Mouse (Mus musculus) lung, embryonic 14.5 days (tissue): Measurements from ENCODE around the gene Dhx16. TPM values are rescaled to one million over a fixed set of nuclear protein-coding genes. Genes with fewer than 3 reads are reported as not detected.

Experiments used
- ATAC-seq: fragments of 200-750 bp; cut with Nextera tagmentation; 2 replicates; pipeline ENCODE4 v1.8.0; 2017; ENCODE audit warnings: mild to moderate bottlenecking, moderate TSS enrichment, moderate library complexity; ENCODE audit not compliant: insufficient read depth
- DNase-seq: peaks from one replicate; pipeline ENCODE4 v3.0.0-alpha.2; 2015
- H3K27ac ChIP-seq: fragments of 300-500 bp; sonication (generic); 2 replicates; pipeline ENCODE4 v1.5.1; 2014; ENCODE audit warnings: low read depth, mild to moderate bottlenecking, moderate library complexity
- H3K27me3 ChIP-seq: fragments of 300-500 bp; sonication (generic); 2 replicates; pipeline ENCODE4 v1.6.1; 2014; ENCODE audit warnings: low read length, control low read depth; ENCODE audit not compliant: insufficient read depth
- H3K36me3 ChIP-seq: fragments of 300-500 bp; sonication (generic); 2 replicates; pipeline ENCODE4 v1.6.1; 2014; ENCODE audit warnings: control low read depth; ENCODE audit not compliant: insufficient read depth
- H3K4me1 ChIP-seq: fragments of 300-500 bp; sonication (generic); 2 replicates; pipeline ENCODE4 v1.6.1; 2014; ENCODE audit warnings: antibody characterized with exemption, control low read depth; ENCODE audit not compliant: insufficient read depth
- H3K4me2 ChIP-seq: fragments of 300-500 bp; sonication (generic); 2 replicates; pipeline ENCODE4 v1.6.1; 2014; ENCODE audit warnings: mild to moderate bottlenecking
- H3K4me3 ChIP-seq: fragments of 300-500 bp; sonication (generic); 2 replicates; pipeline ENCODE4 v1.5.1; 2014; ENCODE audit warnings: low read depth, low read length
- H3K9ac ChIP-seq: fragments of 300-500 bp; sonication (generic); 2 replicates; pipeline ENCODE4 v1.6.1; 2014
- H3K9me3 ChIP-seq: fragments of 300-500 bp; sonication (generic); 2 replicates; pipeline ENCODE4 v1.6.1; 2016; ENCODE audit warnings: low read depth, low read length, control low read depth
- CTCF ChIP-seq: IDR thresholded peaks from 2 replicates; pipeline ENCODE4 v1.5.1; 2016; ENCODE audit warnings: antibody characterized with exemption, low read depth
- whole genome bisulfite sequencing: fragments of 180-500 bp; shearing (Covaris S2); extraction: QIAGEN DNeasy Blood & Tissue Kit; methylation state at CpG from one replicate; pipeline ENCODE4 v1.1.7; 2014; 5-methylcytosine and 5-hydroxymethylcytosine counted together
- polyA plus RNA-seq: library from polyadenylated mRNA; unstranded; fragments of >200 nt; fragmentation: Nextera tagmentation; extraction: Ambion mirVana; gene quantifications from 2 replicates; pipeline ENCODE4 v1.2.1, GENCODE M21; 2014

Gene Dhx16
- polyA plus RNA-seq, 1 experiment from 2014 or later, result 42.9 TPM

DNA sequence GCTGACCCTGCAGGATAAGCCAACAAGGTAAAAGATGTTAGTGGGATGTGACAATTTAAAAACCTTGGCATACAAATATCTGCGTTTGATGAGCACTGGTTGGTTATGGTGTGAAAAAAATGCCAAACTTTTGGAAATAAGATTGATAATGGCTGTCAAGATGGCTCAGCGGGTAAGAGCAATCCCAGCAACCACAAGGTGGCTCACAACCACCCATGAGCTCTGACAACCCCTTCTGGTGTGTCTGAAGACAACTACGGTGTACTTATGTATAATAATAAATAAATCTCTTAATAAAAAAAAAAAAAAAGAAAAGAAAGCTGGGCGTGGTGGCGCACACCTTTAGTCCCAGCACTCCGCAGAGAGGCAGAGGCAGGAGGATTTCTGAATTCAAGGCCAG, 35.4 kb downstream of the Dhx16 start:
- WGBS, result 71% methylated on average over 6 of the region's 6 CpGs
- Histone ChIP-seq H3K9ac (peak overlapping the region; percentile 96; the same call in 1 of the 2 replicates), H3K4me3 (peak overlapping the region; percentile 79), H3K9me3 (no peaks in the 10 kb centered on the region), H3K4me1 (peaks cover 8% of the 10 kb centered on the region), H3K36me3 (peaks cover 47% of the 10 kb centered on the region), H3K27ac (no peak overlapping the region), H3K27me3 (no peaks in the 10 kb centered on the region), H3K4me2 (peak overlapping the region; percentile 100)
- no peak for ATAC-seq
- no peak for DNase-seq
- no peak for TF ChIP-seq CTCF

DNA sequence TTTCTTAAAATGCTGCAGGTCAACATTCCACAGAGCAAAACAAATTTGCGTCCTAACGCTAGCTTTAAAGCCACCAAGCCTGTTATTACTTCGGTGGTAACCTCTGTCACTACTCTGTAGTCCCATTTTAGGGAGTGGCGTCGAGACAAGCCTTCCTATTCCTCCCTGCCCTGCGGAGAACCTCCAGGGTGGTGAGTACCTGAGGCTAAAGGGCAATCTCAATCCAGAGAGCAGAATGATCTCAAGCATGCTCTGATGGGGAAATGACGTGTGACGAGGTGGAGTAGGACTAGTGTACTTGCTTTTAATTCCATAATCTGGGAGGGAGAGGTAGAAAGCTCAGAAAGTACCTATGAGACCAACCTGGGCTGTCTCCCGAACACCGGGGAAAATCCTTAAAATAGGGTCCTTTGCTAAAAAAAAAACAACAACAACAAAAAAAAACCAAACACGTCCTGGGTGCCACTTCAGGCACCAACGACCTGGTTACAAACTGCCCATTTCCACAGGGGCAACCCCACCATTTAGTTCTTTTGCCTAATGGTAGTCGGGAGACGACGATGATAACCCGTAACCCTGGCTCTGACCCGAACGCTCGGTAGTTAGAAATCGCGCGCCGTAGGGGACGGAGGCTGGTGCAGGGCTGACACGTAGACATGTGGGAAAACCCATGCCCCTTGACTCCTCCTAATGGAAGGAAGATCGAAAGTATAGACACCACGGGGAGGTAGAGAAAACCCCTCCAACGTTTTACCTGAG, 36.1 kb downstream of the Dhx16 start:
- under 1% methylated on average over 28 of the region's 28 CpGs for WGBS
- Histone ChIP-seq H3K36me3 (peaks cover 47% of the 10 kb centered on the region), H3K4me1 (peaks cover 11% of the 10 kb centered on the region), H3K4me3 (peak overlapping the region; percentile 79), H3K27me3 (no peaks in the 10 kb centered on the region), H3K4me2 (peak overlapping the region; percentile 100), H3K27ac (peak overlapping the region; percentile 99), H3K9me3 (no peaks in the 10 kb centered on the region), H3K9ac (peak overlapping the region; percentile 96)
- DNase-seq (peak; percentile 30), ATAC-seq (no peak)
- no peak for TF ChIP-seq CTCF

DNA sequence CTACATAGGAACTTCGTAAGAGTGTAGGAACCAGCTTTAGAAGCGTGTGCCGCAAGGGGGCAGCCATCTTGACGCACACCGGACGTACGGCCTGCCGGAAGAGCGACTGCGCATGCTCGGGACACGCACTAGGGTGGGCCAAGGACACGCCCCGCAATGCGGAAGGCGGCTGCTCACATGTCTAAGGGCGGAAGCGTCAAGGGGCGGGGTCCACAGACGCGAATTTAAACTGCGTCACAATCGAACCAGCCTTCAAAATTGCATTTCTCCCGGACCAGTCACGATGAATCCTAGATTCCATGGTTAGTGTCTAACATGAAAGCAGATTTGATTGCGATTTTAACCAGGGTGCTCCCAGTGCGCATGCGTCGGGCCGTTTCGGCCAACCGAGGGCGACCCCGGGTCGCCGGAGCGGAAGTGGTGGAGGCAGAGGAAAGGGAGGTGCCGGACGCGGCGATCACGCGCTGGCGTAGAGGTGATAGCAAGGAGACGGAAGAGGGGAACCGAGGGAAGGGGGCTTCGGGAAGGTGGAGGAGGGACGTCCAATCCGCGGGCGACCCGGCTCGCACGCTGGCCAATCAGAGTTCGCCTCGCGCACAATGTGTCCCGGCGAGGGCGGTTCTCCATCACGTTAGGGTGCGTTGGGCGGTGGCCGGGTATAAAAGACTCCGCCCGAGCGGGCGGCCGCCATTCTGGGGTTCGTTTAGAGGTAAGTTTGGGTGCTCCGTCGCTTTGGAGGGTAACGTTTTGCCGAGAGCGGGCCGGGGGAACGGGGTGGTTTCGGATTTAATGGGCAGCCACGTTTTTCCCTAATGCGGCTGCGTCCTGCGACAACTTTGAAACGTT, 36.9 kb downstream of the Dhx16 start, which contains the start of the genes Mrps18b and Ppp1r10:
Gene Mrps18b, minus strand, starts transcription at position 93 of the 846 bp plus-strand sequence.
Gene Ppp1r10, plus strand, starts transcription at position 138 of the 846 bp plus-strand sequence.
- Histone ChIP-seq H3K36me3 (peaks cover 39% of the 10 kb centered on the region), H3K9ac (peak within 1 kb of the TSS; percentile 96), H3K4me1 (peaks cover 11% of the 10 kb centered on the region), H3K4me2 (peak within 1 kb of the TSS; percentile 100), H3K4me3 (peak within 1 kb of the TSS; percentile 79), H3K27ac (peak within 1 kb of the TSS; percentile 99), H3K27me3 (no peaks in the 10 kb centered on the region), H3K9me3 (no peaks in the 10 kb centered on the region)
- peak; percentile 78 for TF ChIP-seq CTCF
- WGBS, result under 1% methylated on average over 83 of the region's 83 CpGs
- DNase-seq, result peak; percentile 100
- peak; percentile 95 for ATAC-seq

DNA sequence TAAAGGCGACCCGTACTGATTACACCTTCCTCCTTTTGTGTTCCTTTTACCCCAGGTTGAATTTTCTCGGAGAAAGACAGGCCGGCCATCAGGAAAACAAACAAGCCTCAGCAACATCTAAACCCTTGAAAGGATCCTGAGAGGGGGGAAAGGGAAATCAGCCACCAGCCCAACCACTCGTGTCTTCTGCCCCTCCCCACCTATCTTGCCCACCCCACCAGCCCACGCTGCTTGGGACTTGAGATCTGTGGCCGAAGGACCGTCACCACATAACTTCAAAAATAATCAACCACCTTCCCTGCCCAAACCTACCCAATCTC, 37.5 kb downstream of the Dhx16 start:
- no peak for TF ChIP-seq CTCF
- no peak for ATAC-seq
- peak; percentile 58 for DNase-seq
- Histone ChIP-seq H3K9me3 (no peaks in the 10 kb centered on the region), H3K4me3 (peak overlapping the region; percentile 79), H3K36me3 (peaks cover 35% of the 10 kb centered on the region), H3K9ac (peak overlapping the region; percentile 96), H3K27me3 (no peaks in the 10 kb centered on the region), H3K27ac (peak overlapping the region; percentile 99), H3K4me1 (peaks cover 11% of the 10 kb centered on the region), H3K4me2 (peak overlapping the region; percentile 100)
- 0% methylated on average over 8 of the region's 8 CpGs for WGBS

DNA sequence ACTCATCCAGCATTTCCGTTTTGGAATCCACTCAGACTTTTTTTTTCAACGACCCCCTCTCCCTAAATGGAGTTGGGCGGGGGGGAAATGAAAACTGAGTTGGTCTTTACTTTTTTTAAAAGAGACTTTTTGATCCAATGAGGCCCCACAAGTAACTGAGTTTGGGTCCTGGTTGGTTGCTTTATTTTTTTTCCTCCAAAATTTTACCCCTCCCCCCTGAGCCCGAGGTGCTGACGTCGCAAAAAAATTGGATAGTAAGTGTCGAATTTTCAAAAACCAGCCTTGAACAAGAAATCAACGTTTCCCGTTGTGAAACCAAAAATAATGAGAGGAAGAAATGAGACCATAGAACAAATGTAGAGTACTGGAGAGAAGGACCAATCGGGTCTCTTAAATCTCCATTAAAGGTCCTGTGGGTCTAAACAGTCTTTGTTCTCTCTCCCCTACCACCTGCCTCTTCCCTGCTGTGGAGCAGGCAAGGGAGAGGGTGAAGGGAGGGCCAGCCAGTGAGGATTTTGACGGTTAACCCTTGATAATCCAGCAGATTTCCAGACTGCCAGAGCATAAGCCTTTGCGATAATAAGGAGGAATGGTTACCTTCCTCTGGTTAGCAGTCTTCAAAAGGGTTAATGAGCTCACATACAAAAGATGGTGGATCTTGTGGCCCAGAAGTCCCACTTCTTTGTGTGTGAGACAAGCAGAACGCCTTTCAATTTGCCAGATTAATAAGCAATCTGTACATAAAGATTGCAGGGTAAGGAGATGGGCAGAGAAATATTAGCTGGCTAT, 38.0 kb downstream of the Dhx16 start:
- WGBS, result 0% methylated on average over 13 of the region's 13 CpGs
- H3K9me3 ChIP-seq, result no peaks in the 10 kb centered on the region
- H3K4me1 ChIP-seq, result peaks cover 11% of the 10 kb centered on the region
- peaks cover 32% of the 10 kb centered on the region for H3K36me3 ChIP-seq
- DNase-seq (peak; percentile 77), ATAC-seq (no peak)
- TF ChIP-seq CTCF, result no peak
- H3K27ac ChIP-seq, result peak overlapping the region; percentile 99
- H3K4me2 ChIP-seq, result peak overlapping the region; percentile 100
- peak overlapping the region; percentile 96 for H3K9ac ChIP-seq
- H3K27me3 ChIP-seq, result no peaks in the 10 kb centered on the region
- H3K4me3 ChIP-seq, result peak overlapping the region; percentile 79

DNA sequence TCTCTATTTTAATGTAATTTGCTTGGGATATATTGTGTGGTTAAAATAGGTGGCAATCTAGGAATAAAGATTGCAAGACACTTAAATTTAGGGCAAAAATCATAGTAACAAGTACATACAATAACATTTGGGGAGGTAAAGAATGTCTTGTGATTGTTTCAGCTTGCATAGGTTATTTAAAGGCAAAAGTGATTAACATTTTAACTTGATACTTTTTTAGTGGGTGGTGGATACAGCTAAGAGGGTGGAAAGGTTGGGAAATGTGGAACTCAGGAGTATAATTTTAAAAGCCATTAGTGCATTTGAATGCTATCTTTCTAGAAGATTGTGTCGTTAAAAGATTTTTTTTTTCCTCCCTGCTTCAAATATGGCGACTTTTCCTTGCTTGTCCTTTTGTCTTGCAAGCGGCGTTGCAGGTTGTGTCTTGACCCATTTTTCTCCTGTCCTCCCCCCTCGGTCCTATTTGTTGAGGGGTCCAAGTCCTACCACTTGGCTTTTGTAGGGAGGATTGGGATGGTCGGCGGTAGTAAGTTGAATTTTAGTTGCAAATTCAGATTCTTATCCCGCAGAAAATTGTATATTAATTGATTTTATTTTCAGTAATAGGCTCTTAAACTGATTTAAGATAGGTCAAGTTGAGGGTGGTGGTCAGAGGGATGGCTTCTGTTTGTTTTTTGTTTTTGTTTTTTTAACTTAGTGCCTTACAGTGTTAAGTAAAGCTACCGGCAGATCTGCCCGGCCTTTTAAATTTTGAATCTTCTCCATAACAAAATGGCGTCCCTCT, 38.8 kb downstream of the Dhx16 start:
- WGBS, result 1% methylated on average over 11 of the region's 11 CpGs
- ATAC-seq (no peak), DNase-seq (peak; percentile 81)
- H3K4me2 ChIP-seq, result peak overlapping the region; percentile 100
- peaks cover 11% of the 10 kb centered on the region for H3K4me1 ChIP-seq
- no peaks in the 10 kb centered on the region for H3K9me3 ChIP-seq
- peak overlapping the region; percentile 99 for H3K27ac ChIP-seq
- peak overlapping the region; percentile 79 for H3K4me3 ChIP-seq
- no peaks in the 10 kb centered on the region for H3K27me3 ChIP-seq
- TF ChIP-seq CTCF, result no peak
- peaks cover 29% of the 10 kb centered on the region for H3K36me3 ChIP-seq
- H3K9ac ChIP-seq, result peak overlapping the region; percentile 96
